Mouse (Mus musculus) myocyte (in vitro differentiated cells): Measurements from ENCODE around the gene Wif1. TPM values are rescaled to one million over a fixed set of nuclear protein-coding genes. Genes with fewer than 3 reads are reported as not detected.

Experiments used
- H3K27me3 ChIP-seq: one replicate; pipeline ENCODE4 v1.6.1; 2011; ENCODE audit not compliant: control insufficient read depth, insufficient read depth, insufficient read length
- H3K36me3 ChIP-seq: one replicate; pipeline ENCODE4 v1.6.1; 2011; ENCODE audit not compliant: control insufficient read depth, insufficient read depth
- H3K4me2 ChIP-seq: one replicate; pipeline ENCODE4 v1.6.1; 2011; ENCODE audit warnings: low read depth, control low read depth
- H3K4me3 ChIP-seq: one replicate; pipeline ENCODE4 v1.5.1; 2011; ENCODE audit warnings: mild to moderate bottlenecking, control low read depth, moderate library complexity
- H3K79me2 ChIP-seq: one replicate; pipeline ENCODE4 v1.6.1; 2011; ENCODE audit not compliant: control insufficient read depth, insufficient read depth
- H3ac ChIP-seq: one replicate; pipeline ENCODE4 v1.6.1; 2011; ENCODE audit not compliant: control insufficient read depth, insufficient read length
- CEBPB ChIP-seq: IDR thresholded peaks from 2 replicates; pipeline ENCODE4 v1.6.1; 2011; ENCODE audit warnings: mild to moderate bottlenecking, moderate library complexity; ENCODE audit not compliant: poor library complexity, insufficient read depth, severe bottlenecking
- E2F4 ChIP-seq: IDR thresholded peaks from one replicate; pipeline ENCODE4 v1.6.1; 2011; ENCODE audit warnings: mild to moderate bottlenecking, control low read depth, moderate library complexity; ENCODE audit not compliant: insufficient read depth
- MAX ChIP-seq: IDR thresholded peaks from one replicate; pipeline ENCODE4 v1.6.1; 2011; ENCODE audit warnings: low read depth, mild to moderate bottlenecking, control low read depth
- MYOD1 ChIP-seq, 3 experiments: IDR thresholded peaks; one replicate each; pipeline ENCODE4 v1.6.1; 2011; ENCODE audit warnings: control low read depth in 2 of 3, low read depth in 2 of 3, mild to moderate bottlenecking in 2 of 3, moderate library complexity in 1 of 3; ENCODE audit not compliant: insufficient read length in 2 of 3, control insufficient read depth in 1 of 3
- MYOG ChIP-seq, 3 experiments: IDR thresholded peaks; one replicate each; pipeline ENCODE4 v1.6.1; 2011; ENCODE audit warnings: control low read depth in 2 of 3, low read depth in 2 of 3, mild to moderate bottlenecking in 2 of 3; ENCODE audit not compliant: insufficient read length in 2 of 3, control insufficient read depth in 1 of 3, insufficient read depth in 1 of 3
- POLR2A ChIP-seq: IDR thresholded peaks from one replicate; pipeline ENCODE4 v1.6.1; 2011; ENCODE audit warnings: low read depth, mild to moderate bottlenecking, control low read depth, moderate library complexity; ENCODE audit not compliant: insufficient read length
- POLR2AphosphoS2 ChIP-seq: IDR thresholded peaks from one replicate; pipeline ENCODE4 v1.6.1; 2011; ENCODE audit warnings: low read depth, control low read depth; ENCODE audit not compliant: insufficient read length
- REST ChIP-seq: IDR thresholded peaks from one replicate; pipeline ENCODE4 v1.6.1; 2011; ENCODE audit warnings: mild to moderate bottlenecking, control low read depth, moderate library complexity; ENCODE audit not compliant: insufficient read depth, insufficient read length
- SRF ChIP-seq: IDR thresholded peaks from one replicate; pipeline ENCODE4 v1.6.1; 2011; ENCODE audit warnings: low read depth; ENCODE audit not compliant: control insufficient read depth, insufficient read length
- TCF12 ChIP-seq: IDR thresholded peaks from one replicate; pipeline ENCODE4 v1.6.1; 2011; ENCODE audit warnings: mild to moderate bottlenecking, control low read depth; ENCODE audit not compliant: poor library complexity, insufficient read depth, severe bottlenecking
- TCF3 ChIP-seq: IDR thresholded peaks from one replicate; pipeline ENCODE4 v1.6.1; 2011; ENCODE audit warnings: low read depth, control low read depth; ENCODE audit not compliant: insufficient read length
- USF1 ChIP-seq: IDR thresholded peaks from one replicate; pipeline ENCODE4 v1.6.1; 2011; ENCODE audit warnings: low read depth, mild to moderate bottlenecking, control low read depth, moderate library complexity
- polyA plus RNA-seq: library from polyadenylated mRNA; unstranded; fragments of >200 nt; fragmentation: generic; extraction: Trizol; gene quantifications from one replicate; pipeline ENCODE4 v1.2.1, GENCODE M21; 2012; ENCODE audit warnings: missing spikeins

Gene Wif1
- polyA plus RNA-seq, 1 experiment = 0.08 TPM

- TF ChIP-seq MYOD1 (IDR thresholded peaks at IDR 0.05; ENCODE audit: control insufficient read depth in 1 of 3, insufficient read length in 2 of 3, low read depth in 2 of 3) (no peak), USF1 (no peak), CEBPB (no peak), POLR2AphosphoS2 (no peak), POLR2A (no peak), MYOG (IDR thresholded peaks at IDR 0.05; ENCODE audit: control insufficient read depth in 1 of 3, insufficient read depth in 1 of 3, insufficient read length in 2 of 3, low read depth in 2 of 3) (no peak), TCF12 (no peak), E2F4 (no peak), TCF3 (no peak), SRF (no peak), MAX (no peak), REST (no peak)
- Histone ChIP-seq H3K36me3 (no peaks in the 10 kb centered on the region), H3K79me2 (no peaks in the 10 kb centered on the region), H3ac (no peak overlapping the region), H3K27me3 (peaks cover 10% of the 10 kb centered on the region), H3K4me2 (no peak overlapping the region), H3K4me3 (no peak overlapping the region)
Measured at GRCm38 (mm10) chr10:121056823-121057222, 23.1 kb downstream of the Wif1 start.

GRCm38 (mm10) chr10:121059043-121060003, 25.6 kb downstream of the Wif1 start:
- no peak overlapping the region for H3ac ChIP-seq
- TF ChIP-seq SRF (no peak), MYOD1 (IDR thresholded peaks at IDR 0.05; ENCODE audit: control insufficient read depth in 1 of 3, insufficient read length in 2 of 3, low read depth in 2 of 3) (no peak), TCF12 (no peak), TCF3 (no peak), REST (no peak), MAX (no peak), CEBPB (no peak), POLR2AphosphoS2 (no peak), MYOG (IDR thresholded peaks at IDR 0.05; ENCODE audit: control insufficient read depth in 1 of 3, insufficient read depth in 1 of 3, insufficient read length in 2 of 3, low read depth in 2 of 3) (no peak), USF1 (no peak)
- no peak overlapping the region for H3K4me3 ChIP-seq
- no peaks in the 10 kb centered on the region for H3K36me3 ChIP-seq
- peaks cover 17% of the 10 kb centered on the region for H3K27me3 ChIP-seq
- no peaks in the 10 kb centered on the region for H3K79me2 ChIP-seq
- H3K4me2 ChIP-seq = no peak overlapping the region

GRCm38 (mm10) chr10:121061336-121061835, 27.6 kb downstream of the Wif1 start:
- peaks cover 17% of the 10 kb centered on the region for H3K27me3 ChIP-seq
- no peak overlapping the region for H3K4me3 ChIP-seq
- H3ac ChIP-seq = no peak overlapping the region
- no peak overlapping the region for H3K4me2 ChIP-seq
- H3K79me2 ChIP-seq = no peaks in the 10 kb centered on the region
- no peak for TF ChIP-seq MAX
- TF ChIP-seq REST = no peak
- no peak for TF ChIP-seq POLR2AphosphoS2
- TF ChIP-seq SRF = no peak
- TF ChIP-seq TCF12 = no peak
- TF ChIP-seq TCF3 = no peak
- TF ChIP-seq POLR2A = no peak
- TF ChIP-seq MYOD1 (IDR thresholded peaks at IDR 0.05; ENCODE audit: control insufficient read depth in 1 of 3, insufficient read length in 2 of 3, low read depth in 2 of 3) = no peak
- no peak for TF ChIP-seq USF1
- no peak for TF ChIP-seq MYOG (IDR thresholded peaks at IDR 0.05; ENCODE audit: control insufficient read depth in 1 of 3, insufficient read depth in 1 of 3, insufficient read length in 2 of 3, low read depth in 2 of 3)
- TF ChIP-seq E2F4 = no peak
- no peak for TF ChIP-seq CEBPB
- H3K36me3 ChIP-seq = no peaks in the 10 kb centered on the region

GRCm38 (mm10) chr10:121062704-121063103, 28.9 kb downstream of the Wif1 start:
- TF ChIP-seq MAX (no peak), TCF3 (no peak), MYOD1 (IDR thresholded peaks at IDR 0.05; ENCODE audit: control insufficient read depth in 1 of 3, insufficient read length in 2 of 3, low read depth in 2 of 3) (no peak), REST (no peak), POLR2A (no peak), USF1 (no peak), SRF (no peak), POLR2AphosphoS2 (no peak), TCF12 (no peak), CEBPB (no peak), E2F4 (no peak), MYOG (IDR thresholded peaks at IDR 0.05; ENCODE audit: control insufficient read depth in 1 of 3, insufficient read depth in 1 of 3, insufficient read length in 2 of 3, low read depth in 2 of 3) (no peak)
- no peak overlapping the region for H3K4me3 ChIP-seq

More at GRCm38 (mm10) chr10:121062704-121063103, 28.9 kb downstream of the Wif1 start:
- H3K4me2 ChIP-seq = no peak overlapping the region
- no peaks in the 10 kb centered on the region for H3K36me3 ChIP-seq
- H3ac ChIP-seq = no peak overlapping the region
- H3K79me2 ChIP-seq = no peaks in the 10 kb centered on the region
- H3K27me3 ChIP-seq = peaks cover 23% of the 10 kb centered on the region
